Mouse (Mus musculus): ENCODE results near the gene Gda. TPM values are rescaled to one million over a fixed set of nuclear protein-coding genes. Genes with fewer than 3 reads are reported as not detected.

The Gda gene
- total and polyA plus RNA-seq, 3 experiments: not detected

- no peak overlapping the region for H3K9ac ChIP-seq (ENCODE audit: insufficient read depth, low read depth)
- no peaks in the 10 kb centered on the region for H3K36me3 ChIP-seq (replicated peaks in 1 of 2; ENCODE audit: control insufficient read depth in 1 of 2, insufficient read depth in 1 of 2, low read length in 1 of 2)
- in situ Hi-C loops (cut with MboI; ENCODE audit: low pct_ligation_motif_present, low pct_unique_long_range_greater_than_20kb, low sequenced_read_pairs) (loop anchor here (5.0 kb wide), 1 partner anchor 181 kb away; no protein-coding TSS in a partner anchor), dilution Hi-C loops (cut with MboI; ENCODE audit: extremely low pct_ligation_motif_present, extremely low pct_unique_long_range_greater_than_20kb, low sequenced_read_pairs) (no loop called here)
- TF ChIP-seq MAZ (IDR thresholded peaks at IDR 0.05; ENCODE audit: low read depth, low read length) (no peak), CHD2 (IDR thresholded peaks at IDR 0.05; ENCODE audit: low read length) (no peak), JUN (IDR thresholded peaks at IDR 0.05; ENCODE audit: insufficient read depth, low read depth, low read length) (no peak), MYC (IDR thresholded peaks at IDR 0.05; ENCODE audit: low read depth, low read length) (no peak), GABPA (IDR thresholded peaks at IDR 0.05; ENCODE audit: insufficient replicate concordance, low read depth, low read length) (no peak), UBTF (IDR thresholded peaks at IDR 0.05; ENCODE audit: low read depth, low read length) (no peak), TCF12 (IDR thresholded peaks at IDR 0.05; ENCODE audit: low read depth, low read length) (no peak), POLR2A (IDR thresholded peaks at IDR 0.05; ENCODE audit: low read depth, low read length) (no peak), BHLHE40 (IDR thresholded peaks at IDR 0.05; ENCODE audit: low read depth, low read length) (no peak), SMC3 (IDR thresholded peaks at IDR 0.05; ENCODE audit: low read depth, low read length) (no peak), KAT2A (IDR thresholded peaks at IDR 0.05; ENCODE audit: insufficient replicate concordance, low read length) (no peak), MXI1 (IDR thresholded peaks at IDR 0.05; ENCODE audit: low read depth, low read length) (no peak), USF2 (conservative IDR thresholded peaks at IDR 0.05; ENCODE audit: low read depth, low read length) (no peak), ZMIZ1 (IDR thresholded peaks at IDR 0.05; ENCODE audit: low read depth, low read length) (no peak), RAD21 (IDR thresholded peaks at IDR 0.05; ENCODE audit: low read depth, low read length) (no peak), ELF1 (IDR thresholded peaks at IDR 0.05; ENCODE audit: low read depth, low read length) (no peak), NRF1 (IDR thresholded peaks at IDR 0.05; ENCODE audit: low read depth, low read length) (no peak)
- H3K4me3 ChIP-seq (replicated peaks in 1 of 3; ENCODE audit: low read depth in 2 of 3, low read length in 2 of 3, poor library complexity in 1 of 3): no peak overlapping the region
- no peaks in the 10 kb centered on the region for H3K27me3 ChIP-seq (replicated peaks)
- H3K9me3 ChIP-seq (replicated peaks; ENCODE audit: low read length): no peaks in the 10 kb centered on the region
- peaks cover 2 to 27% of the 10 kb centered on the region in 2 experiments for H3K4me1 ChIP-seq (ENCODE audit: control insufficient read depth in 1 of 2, insufficient read depth in 2 of 2)
- no peak for DNase-seq (ENCODE audit: extremely low read depth)
- no peaks in the 10 kb centered on the region for H3K79me2 ChIP-seq (replicated peaks; ENCODE audit: control insufficient read depth, extremely low read depth, insufficient read depth, poor library complexity, severe bottlenecking)
- H3K4me2 ChIP-seq (ENCODE audit: insufficient read depth, low read depth, poor library complexity, severe bottlenecking): no peak overlapping the region
- no peak overlapping the region for H3K27ac ChIP-seq (ENCODE audit: insufficient read depth, low read depth)
Observed at GRCm38 (mm10) chr19:21381696-21382095, 91.5 kb downstream of the Gda start.

- DNase-seq (ENCODE audit: extremely low read depth): no peak
- no peaks in the 10 kb centered on the region for H3K9me3 ChIP-seq (replicated peaks; ENCODE audit: low read length)
- H3K4me2 ChIP-seq (ENCODE audit: insufficient read depth, low read depth, poor library complexity, severe bottlenecking): no peak overlapping the region
- H3K36me3 ChIP-seq (replicated peaks in 1 of 2; ENCODE audit: control insufficient read depth in 1 of 2, insufficient read depth in 1 of 2, low read length in 1 of 2): no peaks in the 10 kb centered on the region
- no peak overlapping the region for H3K9ac ChIP-seq (ENCODE audit: insufficient read depth, low read depth)
- H3K4me3 ChIP-seq (replicated peaks in 1 of 3; ENCODE audit: low read depth in 2 of 3, low read length in 2 of 3, poor library complexity in 1 of 3): no peak overlapping the region
- no peaks in the 10 kb centered on the region for H3K27me3 ChIP-seq (replicated peaks)
- H3K79me2 ChIP-seq (replicated peaks; ENCODE audit: control insufficient read depth, extremely low read depth, insufficient read depth, poor library complexity, severe bottlenecking): no peaks in the 10 kb centered on the region
- H3K4me1 ChIP-seq (ENCODE audit: control insufficient read depth in 1 of 2, insufficient read depth in 2 of 2): peaks cover 0 to 12% of the 10 kb centered on the region in 2 experiments; a peak in 3 of 4 replicates
- dilution Hi-C loops (cut with MboI; ENCODE audit: extremely low pct_ligation_motif_present, extremely low pct_unique_long_range_greater_than_20kb, low sequenced_read_pairs) (no loop called here), in situ Hi-C loops (cut with MboI; ENCODE audit: low pct_ligation_motif_present, low pct_unique_long_range_greater_than_20kb, low sequenced_read_pairs) (loop anchor here (10.0 kb wide), 4 partner anchors 126 to 366 kb away; partner anchors contain the start of genes 1110059E24Rik and Abhd17b)
- H3K27ac ChIP-seq (ENCODE audit: insufficient read depth, low read depth): no peak overlapping the region
- TF ChIP-seq ZKSCAN1 (IDR thresholded peaks at IDR 0.05; ENCODE audit: borderline replicate concordance, low read depth, low read length) (no peak), ZNF384 (IDR thresholded peaks at IDR 0.05; ENCODE audit: low read depth, low read length) (no peak), SIN3A (IDR thresholded peaks at IDR 0.05; ENCODE audit: low read length) (no peak), NELFE (IDR thresholded peaks at IDR 0.05; ENCODE audit: low read depth, low read length) (no peak), CHD1 (IDR thresholded peaks at IDR 0.05; ENCODE audit: low read depth, low read length) (no peak), RAD21 (IDR thresholded peaks at IDR 0.05; ENCODE audit: low read depth, low read length) (no peak), POLR2AphosphoS2 (IDR thresholded peaks at IDR 0.05; ENCODE audit: low read depth, low read length) (no peak), JUND (conservative IDR thresholded peaks at IDR 0.05; ENCODE audit: low read depth, low read length) (no peak), TBP (conservative IDR thresholded peaks at IDR 0.05; ENCODE audit: low read depth, low read length) (no peak), UBTF (IDR thresholded peaks at IDR 0.05; ENCODE audit: low read depth, low read length) (no peak), MYC (IDR thresholded peaks at IDR 0.05; ENCODE audit: low read depth, low read length) (no peak), TCF12 (IDR thresholded peaks at IDR 0.05; ENCODE audit: low read depth, low read length) (no peak), GABPA (IDR thresholded peaks at IDR 0.05; ENCODE audit: insufficient replicate concordance, low read depth, low read length) (no peak), ZC3H11A (IDR thresholded peaks at IDR 0.05; ENCODE audit: low read depth, low read length) (no peak), PAX5 (IDR thresholded peaks at IDR 0.05; ENCODE audit: low read length) (no peak), JUN (IDR thresholded peaks at IDR 0.05; ENCODE audit: insufficient read depth, low read depth, low read length) (no peak)
Observed at GRCm38 (mm10) chr19:21379195-21379594, 94.0 kb downstream of the Gda start.

Data from CH12.LX (cell line).